Mouse (Mus musculus) midbrain, postnatal 0 days (tissue): ENCODE measurements around the gene Elfn2. TPM values are rescaled to one million over a fixed set of nuclear protein-coding genes. Genes with fewer than 3 reads are reported as not detected.

Source experiments
- ATAC-seq: fragments of 200-750 bp; cut with Nextera tagmentation; 2 replicates; pipeline ENCODE4 v1.8.0; 2017; ENCODE audit warnings: moderate number of reproducible peaks, mild to moderate bottlenecking, moderate TSS enrichment, moderate library complexity; ENCODE audit not compliant: low FRiP score
- DNase-seq: peaks from one replicate; pipeline ENCODE4 v3.0.0-alpha.2; 2015; ENCODE audit warnings: low spot score
- H3K27ac ChIP-seq: fragments of 300-500 bp; sonication (generic); 2 replicates; pipeline ENCODE4 v1.5.1; 2014; ENCODE audit warnings: low read depth, mild to moderate bottlenecking, low read length, mixed read lengths
- H3K27me3 ChIP-seq: fragments of 300-500 bp; sonication (generic); 2 replicates; pipeline ENCODE4 v1.6.1; 2014; ENCODE audit warnings: low read length, control low read depth, mixed read lengths; ENCODE audit not compliant: insufficient read depth
- H3K36me3 ChIP-seq: fragments of 300-500 bp; sonication (generic); 2 replicates; pipeline ENCODE4 v1.6.1; 2014; ENCODE audit warnings: low read length, control low read depth, mixed read lengths; ENCODE audit not compliant: insufficient read depth
- H3K4me1 ChIP-seq: fragments of 300-500 bp; sonication (generic); 2 replicates; pipeline ENCODE4 v1.6.1; 2014; ENCODE audit warnings: mild to moderate bottlenecking, control low read depth, antibody characterized with exemption, low read length, mixed read lengths; ENCODE audit not compliant: insufficient read depth
- H3K4me2 ChIP-seq: fragments of 300-500 bp; sonication (generic); 2 replicates; pipeline ENCODE4 v1.6.1; 2014; ENCODE audit warnings: low read depth, mild to moderate bottlenecking, low read length, mixed read lengths; ENCODE audit not compliant: poor library complexity, severe bottlenecking
- H3K4me3 ChIP-seq: fragments of 300-500 bp; sonication (generic); 2 replicates; pipeline ENCODE4 v1.5.1; 2014; ENCODE audit warnings: low read depth, mild to moderate bottlenecking, low read length, moderate library complexity
- H3K9ac ChIP-seq: fragments of 300-500 bp; sonication (generic); replicated peaks from 2 replicates; pipeline ENCODE4 v1.6.1; 2014; ENCODE audit warnings: mild to moderate bottlenecking, low read length, moderate library complexity, mixed read lengths; ENCODE audit not compliant: poor library complexity, severe bottlenecking
- H3K9me3 ChIP-seq: fragments of 300-500 bp; sonication (generic); 2 replicates; pipeline ENCODE4 v1.6.1; 2016; ENCODE audit warnings: low read length, control low read depth
- CTCF ChIP-seq: IDR thresholded peaks from 2 replicates; pipeline ENCODE4 v1.5.1; 2016; ENCODE audit warnings: antibody characterized with exemption, mild to moderate bottlenecking
- WGBS: fragments of 180-500 bp; shearing (Covaris S2); extraction: QIAGEN DNeasy Blood & Tissue Kit; methylation state at CpG from one replicate; pipeline ENCODE4 v1.1.7; 2014; 5-methylcytosine and 5-hydroxymethylcytosine counted together
- polyA plus RNA-seq: library from polyadenylated mRNA; unstranded; fragments of >200 nt; fragmentation: Nextera tagmentation; extraction: Ambion mirVana; gene quantifications from 2 replicates; pipeline ENCODE4 v1.2.1, GENCODE M21; 2015
- total RNA-seq: library from RNA; depleted of rRNA; stranded (reverse); fragments of >200 nt; gene quantifications from 2 replicates; pipeline ENCODE4 v1.2.3, GENCODE M21; 2014; rRNA removed

Gene Elfn2
- total and polyA plus RNA-seq, 2 experiments from 2014 or later = 10.2 to 52.1 TPM

- DNase-seq = peak; percentile 78
- Histone ChIP-seq H3K4me3 (no peak overlapping the region), H3K27ac (no peak overlapping the region), H3K27me3 (peaks cover 6% of the 10 kb centered on the region; the same call in 1 of the 2 replicates), H3K9me3 (no peaks in the 10 kb centered on the region), H3K9ac (no peak overlapping the region), H3K36me3 (no peaks in the 10 kb centered on the region), H3K4me1 (no peaks in the 10 kb centered on the region), H3K4me2 (no peak overlapping the region)
- 17% methylated on average over 5 of the region's 5 CpGs for WGBS
- peak; percentile 97 for TF ChIP-seq CTCF
- no peak for ATAC-seq
These were observed 95.1 kb downstream of the Elfn2 start for GRCm38 (mm10) chr15:78623426-78623825.

Other genes starting within 250 kb of the Elfn2 start
- gene Il2rb, start 223.5 kb downstream of the Elfn2 start, total RNA-seq = 0.33 and 0.38 TPM in 2 replicates
- gene Il2rb, start 223.5 kb downstream of the Elfn2 start, polyA plus RNA-seq = 0.19 and 0.22 TPM in 2 replicates
- 2.4 and 2.7 TPM in 2 replicates for gene C1qtnf6, start 187.4 kb downstream of the Elfn2 start, total RNA-seq
- 8.6 and 10.4 TPM in 2 replicates for gene C1qtnf6, start 187.4 kb downstream of the Elfn2 start, polyA plus RNA-seq
- gene Sstr3, start 174.1 kb downstream of the Elfn2 start, total RNA-seq = 1.1 and 2.4 TPM in 2 replicates
- gene Sstr3, start 174.1 kb downstream of the Elfn2 start, polyA plus RNA-seq = 0.49 and 0.65 TPM in 2 replicates
- 1.7 and 2.6 TPM in 2 replicates for gene Rac2, start 146.0 kb downstream of the Elfn2 start, total RNA-seq
- gene Rac2, start 146.0 kb downstream of the Elfn2 start, polyA plus RNA-seq = 4.3 and 4.9 TPM in 2 replicates
- 5.9 and 7.2 TPM in 2 replicates for gene Cyth4, start 121.7 kb downstream of the Elfn2 start, total RNA-seq
- gene Cyth4, start 121.7 kb downstream of the Elfn2 start, polyA plus RNA-seq = 4.5 and 6.3 TPM in 2 replicates
- gene Mfng, start 54.7 kb upstream of the Elfn2 start, total RNA-seq = 4.6 and 6.9 TPM in 2 replicates
- 7.6 and 8.1 TPM in 2 replicates for gene Mfng, start 54.7 kb upstream of the Elfn2 start, polyA plus RNA-seq
- 0.71 and 1.6 TPM in 2 replicates for gene Card10, start 84.3 kb upstream of the Elfn2 start, total RNA-seq
- gene Card10, start 84.3 kb upstream of the Elfn2 start, polyA plus RNA-seq = 2.2 and 2.5 TPM in 2 replicates
- gene Cdc42ep1, start 123.9 kb upstream of the Elfn2 start, total RNA-seq = 14.1 and 14.9 TPM in 2 replicates
- gene Cdc42ep1, start 123.9 kb upstream of the Elfn2 start, polyA plus RNA-seq = 14.8 and 14.9 TPM in 2 replicates
- gene Lgals2, start 136.8 kb upstream of the Elfn2 start, total RNA-seq = not detected in 2 replicates
- gene Lgals2, start 136.8 kb upstream of the Elfn2 start, polyA plus RNA-seq = not detected in 2 replicates
- 37.0 and 42.8 TPM in 2 replicates for gene Gga1, start 158.4 kb upstream of the Elfn2 start, total RNA-seq
- 42.4 and 43.4 TPM in 2 replicates for gene Gga1, start 158.4 kb upstream of the Elfn2 start, polyA plus RNA-seq
- gene Gm49510, start 180.9 kb upstream of the Elfn2 start, total RNA-seq = 1.7 TPM in 1 of 2 replicates, not detected in the other
- 0.17 TPM in 1 of 2 replicates, not detected in the other for gene Gm49510, start 180.9 kb upstream of the Elfn2 start, polyA plus RNA-seq
- gene Sh3bp1, start 181.0 kb upstream of the Elfn2 start, total RNA-seq = 4.2 and 4.5 TPM in 2 replicates
- gene Sh3bp1, start 181.0 kb upstream of the Elfn2 start, polyA plus RNA-seq = 4.0 and 4.7 TPM in 2 replicates
- 350 and 364 TPM in 2 replicates for gene Pdxp, start 195.1 kb upstream of the Elfn2 start, total RNA-seq
- 171 and 181 TPM in 2 replicates for gene Pdxp, start 195.1 kb upstream of the Elfn2 start, polyA plus RNA-seq
- gene Lgals1, start 208.0 kb upstream of the Elfn2 start, total RNA-seq = 35.4 and 46.2 TPM in 2 replicates
- gene Lgals1, start 208.0 kb upstream of the Elfn2 start, polyA plus RNA-seq = 69.7 and 76.8 TPM in 2 replicates
- gene Nol12, start 216.2 kb upstream of the Elfn2 start, total RNA-seq = 8.1 and 17.1 TPM in 2 replicates
- gene Nol12, start 216.2 kb upstream of the Elfn2 start, polyA plus RNA-seq = 64.0 and 69.5 TPM in 2 replicates
- gene Triobp, start 229.0 kb upstream of the Elfn2 start, total RNA-seq = 40.0 and 53.3 TPM in 2 replicates
- 24.7 and 28.4 TPM in 2 replicates for gene Triobp, start 229.0 kb upstream of the Elfn2 start, polyA plus RNA-seq